Mouse (Mus musculus) embryonic facial prominence, embryonic 13.5 days (tissue): ENCODE measurements around the gene Armcx4. TPM values are rescaled to one million over a fixed set of nuclear protein-coding genes. Genes with fewer than 3 reads are reported as not detected.

Source experiments
- ATAC-seq: fragments of 200-750 bp; cut with Nextera tagmentation; 2 replicates; pipeline ENCODE4 v1.8.0; 2017; ENCODE audit warnings: low read depth; ENCODE audit not compliant: insufficient number of reproducible peaks, insufficient read depth, low FRiP score, low TSS enrichment
- H3K27ac ChIP-seq: fragments of 300-500 bp; sonication (generic); 2 replicates; pipeline ENCODE4 v1.5.1; 2015; ENCODE audit warnings: moderate library complexity, mild to moderate bottlenecking, inconsistent platforms
- H3K27me3 ChIP-seq: fragments of 300-500 bp; sonication (generic); 2 replicates; pipeline ENCODE4 v1.6.1; 2015; ENCODE audit warnings: mild to moderate bottlenecking, inconsistent platforms
- H3K36me3 ChIP-seq: fragments of 300-500 bp; sonication (generic); 2 replicates; pipeline ENCODE4 v1.6.1; 2015; ENCODE audit warnings: mild to moderate bottlenecking, inconsistent platforms
- H3K4me1 ChIP-seq: fragments of 300-500 bp; sonication (generic); 2 replicates; pipeline ENCODE4 v1.6.1; 2015; ENCODE audit warnings: inconsistent platforms
- H3K4me2 ChIP-seq: fragments of 300-500 bp; sonication (generic); 2 replicates; pipeline ENCODE4 v1.6.1; 2015; ENCODE audit warnings: moderate library complexity, mild to moderate bottlenecking, inconsistent platforms
- H3K4me3 ChIP-seq: fragments of 300-500 bp; sonication (generic); 2 replicates; pipeline ENCODE4 v1.5.1; 2015; ENCODE audit warnings: mild to moderate bottlenecking, inconsistent platforms
- H3K9ac ChIP-seq: fragments of 300-500 bp; sonication (generic); 2 replicates; pipeline ENCODE4 v1.6.1; 2015; ENCODE audit warnings: mild to moderate bottlenecking, inconsistent platforms
- H3K9me3 ChIP-seq: fragments of 300-500 bp; sonication (generic); 2 replicates; pipeline ENCODE4 v1.6.1; 2016; ENCODE audit warnings: inconsistent platforms
- WGBS: fragments of 180-500 bp; shearing (Covaris S2); methylation state at CpG from one replicate; pipeline ENCODE4 v1.1.7; 2015; ENCODE audit warnings: mixed read lengths; 5-methylcytosine and 5-hydroxymethylcytosine counted together
- polyA plus RNA-seq: library from polyadenylated mRNA; unstranded; fragments of >200 nt; fragmentation: Nextera tagmentation; extraction: Ambion mirVana; gene quantifications from 2 replicates; pipeline ENCODE4 v1.2.1, GENCODE M21; 2015

Armcx4 gene
- polyA plus RNA-seq, result 6.2 and 6.6 TPM in 2 replicates

- WGBS, result 34% methylated on average over 33 of the region's 33 CpGs
- H3K9ac ChIP-seq, result peak within 1 kb of the TSS; percentile 77
- H3K36me3 ChIP-seq, result peaks cover 26% of the 10 kb centered on the region
- peaks cover 10% of the 10 kb centered on the region; the same call in 1 of the 2 replicates for H3K4me1 ChIP-seq
- H3K4me3 ChIP-seq, result peak within 1 kb of the TSS; percentile 59
- peaks cover 29% of the 10 kb centered on the region for H3K27me3 ChIP-seq
- peak; percentile 94 for ATAC-seq
- peak within 1 kb of the TSS; percentile 58 for H3K4me2 ChIP-seq
- H3K9me3 ChIP-seq, result no peaks in the 10 kb centered on the region
- H3K27ac ChIP-seq, result peak within 1 kb of the TSS; percentile 89
Observed at GRCm38 (mm10) chrX:134686267-134686666, at the start of gene Armcx4. Gene Armcx4 (plus strand): TSS chrX:134686519.

DNA sequence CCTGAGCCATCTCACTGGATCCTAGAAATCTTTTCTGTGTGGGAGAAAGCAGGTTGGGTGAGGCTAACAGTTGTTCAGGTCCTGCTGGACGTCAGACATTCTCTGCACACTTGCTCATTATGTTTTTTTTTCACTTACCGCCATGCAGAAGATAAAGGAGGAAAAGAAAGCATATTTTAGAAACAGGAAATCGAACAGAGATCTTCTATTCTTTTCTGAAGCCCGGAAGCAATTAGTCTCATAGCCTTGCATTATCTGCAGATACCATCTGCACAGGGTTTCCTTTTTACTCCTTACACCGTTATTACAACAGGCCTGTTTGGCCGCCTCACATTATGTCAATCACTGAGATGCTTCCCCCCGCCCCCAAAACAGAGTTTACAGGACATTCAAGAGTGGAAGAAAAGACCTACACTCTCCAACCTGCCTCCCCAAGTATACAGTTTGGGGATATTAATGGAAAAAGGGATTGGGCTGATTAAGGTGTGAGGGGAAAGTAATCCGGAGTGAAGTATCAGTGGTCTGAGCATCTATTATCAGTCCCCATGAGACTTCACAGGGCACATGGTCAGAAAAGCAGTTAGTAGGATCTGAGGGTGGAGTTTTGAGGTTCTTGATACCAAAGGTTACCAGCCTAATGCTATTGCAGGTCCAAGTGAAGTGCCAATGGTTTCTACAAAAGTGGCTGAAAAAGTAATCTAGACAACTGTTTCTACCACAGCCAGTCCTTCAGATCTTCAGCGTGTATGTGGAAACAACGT lies 45.1 kb upstream of the Armcx4 start:
- WGBS, result 65% methylated on average over 10 of the region's 10 CpGs
- no peak overlapping the region for H3K9ac ChIP-seq
- H3K27me3 ChIP-seq, result peaks cover 7% of the 10 kb centered on the region; the same call in 1 of the 2 replicates
- no peak overlapping the region for H3K4me3 ChIP-seq
- no peaks in the 10 kb centered on the region for H3K36me3 ChIP-seq
- no peak for ATAC-seq
- H3K4me2 ChIP-seq, result no peak overlapping the region
- no peaks in the 10 kb centered on the region for H3K9me3 ChIP-seq
- H3K27ac ChIP-seq, result no peak overlapping the region
- no peaks in the 10 kb centered on the region for H3K4me1 ChIP-seq

- no peaks in the 10 kb centered on the region for H3K27me3 ChIP-seq
- ATAC-seq, result no peak
- no peaks in the 10 kb centered on the region for H3K36me3 ChIP-seq
- H3K9ac ChIP-seq, result no peak overlapping the region
- H3K4me1 ChIP-seq, result no peaks in the 10 kb centered on the region
- no peak overlapping the region for H3K27ac ChIP-seq
- H3K4me2 ChIP-seq, result no peak overlapping the region
- H3K4me3 ChIP-seq, result no peak overlapping the region
- no peaks in the 10 kb centered on the region for H3K9me3 ChIP-seq
- WGBS, result 80% methylated on average over 1 of the region's 1 CpGs
Observed at GRCm38 (mm10) chrX:134646338-134646737, 40.0 kb upstream of the Armcx4 start.

DNA sequence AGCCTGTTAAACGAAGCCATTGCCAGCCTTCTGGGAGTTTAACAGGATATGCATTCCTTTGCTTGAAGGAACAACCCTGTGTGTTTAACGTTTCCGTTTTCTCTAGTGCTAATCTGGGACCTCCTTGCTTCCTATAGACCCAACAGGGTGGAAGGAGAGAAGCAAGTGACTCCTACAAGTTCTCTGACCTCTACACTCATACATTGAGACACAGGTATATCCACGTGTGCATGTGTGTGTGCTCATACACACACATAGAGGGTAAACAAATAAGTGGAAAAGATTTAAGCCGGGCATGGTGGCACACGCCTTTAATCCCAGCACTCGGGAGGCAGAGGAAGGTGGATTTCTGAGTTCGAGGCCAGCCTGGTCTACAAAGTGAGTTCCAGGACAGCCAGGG lies 38.9 kb upstream of the Armcx4 start:
- 61% methylated on average over 8 of the region's 8 CpGs for WGBS

GRCm38 (mm10) chrX:134648031-134648692 lies 38.2 kb upstream of the Armcx4 start:
- WGBS, result 20% methylated on average over 11 of the region's 11 CpGs
- Histone ChIP-seq H3K27me3 (no peaks in the 10 kb centered on the region), H3K9me3 (no peaks in the 10 kb centered on the region), H3K4me3 (no peak overlapping the region), H3K36me3 (no peaks in the 10 kb centered on the region), H3K9ac (no peak overlapping the region), H3K4me1 (no peaks in the 10 kb centered on the region), H3K27ac (no peak overlapping the region), H3K4me2 (no peak overlapping the region)
- no peak for ATAC-seq

More for the DNA sequence above, 38.9 kb upstream of the Armcx4 start:
- Histone ChIP-seq H3K9ac (no peak overlapping the region), H3K4me3 (no peak overlapping the region), H3K27ac (no peak overlapping the region), H3K4me1 (no peaks in the 10 kb centered on the region), H3K36me3 (no peaks in the 10 kb centered on the region), H3K9me3 (no peaks in the 10 kb centered on the region), H3K4me2 (no peak overlapping the region), H3K27me3 (no peaks in the 10 kb centered on the region)
- ATAC-seq, result no peak

DNA sequence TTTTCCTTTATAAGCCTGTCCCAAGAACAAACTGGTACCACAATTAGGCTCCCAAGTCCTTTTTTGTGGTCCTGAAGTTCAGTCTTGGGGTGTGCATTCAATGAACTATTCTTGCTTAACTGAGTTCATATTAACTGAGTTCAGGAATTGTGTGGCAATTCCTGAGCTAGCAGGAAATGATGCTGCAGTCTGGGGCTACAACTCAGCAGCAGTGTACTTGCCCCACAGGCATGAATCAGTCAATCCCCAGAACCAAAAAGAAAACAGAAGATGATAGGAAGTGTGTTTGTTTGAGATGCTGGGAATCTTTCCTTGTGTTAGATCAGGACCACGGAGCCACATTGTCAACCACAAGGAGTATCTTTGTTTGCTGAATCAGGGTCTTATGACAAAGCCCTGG lies 34.3 kb upstream of the Armcx4 start:
- Histone ChIP-seq H3K27ac (no peak overlapping the region), H3K4me3 (no peak overlapping the region), H3K4me2 (no peak overlapping the region), H3K27me3 (no peaks in the 10 kb centered on the region), H3K4me1 (no peaks in the 10 kb centered on the region), H3K9ac (no peak overlapping the region), H3K36me3 (no peaks in the 10 kb centered on the region), H3K9me3 (no peaks in the 10 kb centered on the region)
- ATAC-seq, result no peak
- 62% methylated on average over 1 of the region's 1 CpGs for WGBS

DNA sequence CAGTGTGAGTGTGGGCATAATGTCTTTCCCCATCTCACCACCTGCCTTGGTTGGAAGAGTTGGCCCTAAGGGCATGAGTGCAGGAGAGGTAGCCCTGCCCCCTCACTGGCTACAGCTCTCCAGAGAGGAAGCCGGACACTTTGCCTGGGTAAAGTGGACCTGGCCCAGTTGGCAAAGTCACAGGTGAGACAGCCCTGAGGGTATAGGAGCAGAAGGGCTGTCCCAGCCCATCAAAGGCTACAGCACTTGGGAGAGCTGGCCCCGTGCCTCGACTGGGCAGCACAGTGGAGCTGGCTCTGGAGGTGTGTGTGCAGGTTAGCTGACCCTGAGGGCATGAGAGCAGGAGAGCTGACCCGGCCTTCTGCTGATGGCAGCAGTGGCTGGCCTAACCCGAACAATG lies 24.7 kb upstream of the Armcx4 start:
- no peak overlapping the region for H3K4me3 ChIP-seq
- H3K36me3 ChIP-seq, result no peaks in the 10 kb centered on the region
- no peak for ATAC-seq
- no peak overlapping the region for H3K27ac ChIP-seq
- WGBS, result 68% methylated on average over 5 of the region's 5 CpGs
- H3K9ac ChIP-seq, result no peak overlapping the region
- no peaks in the 10 kb centered on the region for H3K9me3 ChIP-seq
- H3K27me3 ChIP-seq, result no peaks in the 10 kb centered on the region; the same call in 1 of the 2 replicates
- no peaks in the 10 kb centered on the region for H3K4me1 ChIP-seq
- no peak overlapping the region for H3K4me2 ChIP-seq

- ATAC-seq, result no peak
- no peak overlapping the region for H3K4me2 ChIP-seq
- no peak overlapping the region for H3K4me3 ChIP-seq
- H3K9me3 ChIP-seq, result no peaks in the 10 kb centered on the region
- no peak overlapping the region for H3K27ac ChIP-seq
- no peaks in the 10 kb centered on the region for H3K27me3 ChIP-seq
- H3K9ac ChIP-seq, result no peak overlapping the region
- 37% methylated on average over 5 of the region's 5 CpGs for WGBS
- H3K36me3 ChIP-seq, result no peaks in the 10 kb centered on the region
- no peaks in the 10 kb centered on the region for H3K4me1 ChIP-seq
Observed at GRCm38 (mm10) chrX:134675022-134675421, 11.3 kb upstream of the Armcx4 start.

DNA sequence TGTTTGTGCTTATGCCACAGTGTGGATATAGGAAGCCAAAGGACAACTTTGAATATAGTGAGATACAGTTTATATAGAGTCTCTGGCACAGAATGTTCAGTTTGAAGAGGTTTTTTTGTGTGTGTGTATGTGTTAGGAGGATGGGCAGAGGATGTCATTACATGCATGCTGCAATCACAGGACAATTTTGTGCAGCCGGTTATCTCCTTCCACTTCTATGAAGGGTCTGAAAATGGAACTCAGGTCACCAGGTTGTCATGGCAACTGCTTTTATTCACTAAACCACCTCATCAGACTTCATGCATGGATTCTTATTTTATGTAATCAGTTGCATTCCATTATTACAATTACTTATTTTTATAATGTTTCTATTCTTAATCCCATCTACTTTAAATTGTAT lies 10.4 kb upstream of the Armcx4 start:
- no peak for ATAC-seq
- WGBS, result 65% methylated on average over 1 of the region's 1 CpGs
- H3K9me3 ChIP-seq, result no peaks in the 10 kb centered on the region

DNA sequence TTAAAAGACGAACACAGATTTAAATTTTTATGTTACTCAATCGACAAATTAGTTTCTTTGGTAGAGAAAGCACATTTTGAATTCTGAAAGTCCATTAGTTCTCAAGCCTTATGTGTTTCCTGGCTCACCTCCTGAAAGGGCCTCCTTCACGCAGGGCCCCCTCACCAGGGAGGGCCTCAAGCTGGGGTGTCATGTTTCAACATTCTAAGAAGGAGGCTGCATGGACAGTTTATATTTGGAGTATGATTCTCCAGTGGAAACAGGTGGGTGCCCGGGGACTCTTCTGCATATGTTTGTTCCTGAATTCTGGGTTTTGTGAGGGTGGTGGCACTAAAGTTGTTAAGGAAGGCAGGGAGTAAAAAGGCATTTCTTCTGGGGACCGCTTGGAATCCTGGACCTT lies 1.4 kb upstream of the Armcx4 start:
- 38% methylated on average over 5 of the region's 5 CpGs for WGBS
- Histone ChIP-seq H3K27ac (0 out of 2 replicates have a peak overlapping the region, but pooled peaks have one; percentile 48), H3K4me3 (peak overlapping the region; percentile 26), H3K36me3 (peaks cover 13% of the 10 kb centered on the region), H3K9me3 (no peaks in the 10 kb centered on the region), H3K4me2 (peak overlapping the region; percentile 58), H3K27me3 (peaks cover 17% of the 10 kb centered on the region), H3K4me1 (peaks cover 10% of the 10 kb centered on the region; the same call in 1 of the 2 replicates), H3K9ac (0 out of 2 replicates have a peak overlapping the region, but pooled peaks have one; percentile 21)
- no peak for ATAC-seq

More for the DNA sequence above, 10.4 kb upstream of the Armcx4 start:
- no peak overlapping the region for H3K4me2 ChIP-seq
- no peaks in the 10 kb centered on the region for H3K36me3 ChIP-seq
- H3K4me1 ChIP-seq, result no peaks in the 10 kb centered on the region
- no peak overlapping the region for H3K4me3 ChIP-seq
- H3K27ac ChIP-seq, result no peak overlapping the region
- H3K27me3 ChIP-seq, result no peaks in the 10 kb centered on the region
- H3K9ac ChIP-seq, result no peak overlapping the region

DNA sequence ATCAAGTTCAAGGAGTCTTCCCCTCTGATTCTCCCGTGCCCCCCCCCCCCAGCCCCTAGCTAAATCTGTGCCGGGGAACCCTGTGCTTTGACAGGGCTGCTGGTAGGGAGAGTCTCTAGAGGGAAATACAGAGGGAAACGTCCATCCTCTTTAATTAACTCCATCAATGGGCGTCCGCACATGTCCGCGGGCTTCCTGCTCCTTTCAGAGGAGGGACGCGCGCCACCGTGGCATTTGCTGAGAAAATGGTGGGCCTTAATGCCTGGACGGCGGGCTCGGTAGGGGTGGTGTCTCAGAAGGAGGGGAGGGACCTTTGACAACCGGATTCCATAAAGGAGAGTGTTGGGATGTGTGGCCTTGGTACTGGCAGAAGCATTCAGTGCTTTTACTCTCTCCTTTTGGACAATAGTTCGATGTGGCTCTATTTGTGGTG lies 436 bp downstream of the Armcx4 start:
- Histone ChIP-seq H3K4me2 (peak overlapping the region; percentile 58), H3K27me3 (peaks cover 32% of the 10 kb centered on the region), H3K27ac (peak overlapping the region; percentile 89), H3K36me3 (peaks cover 31% of the 10 kb centered on the region), H3K9ac (peak overlapping the region; percentile 77), H3K4me3 (peak overlapping the region; percentile 59), H3K4me1 (peaks cover 10% of the 10 kb centered on the region; the same call in 1 of the 2 replicates), H3K9me3 (no peaks in the 10 kb centered on the region)
- 21% methylated on average over 16 of the region's 16 CpGs for WGBS
- ATAC-seq, result 0 out of 2 replicates have a peak, but pooled peaks have one; percentile 8
